Mouse (Mus musculus) small intestine, adult 2 months (tissue): ENCODE measurements around the gene Lrriq4.

Source experiments
- CTCF ChIP-seq: fragments of 200-500 bp; IDR thresholded peaks from 2 replicates; pipeline ENCODE4 v1.5.1; 2012; ENCODE audit warnings: low read depth, mild to moderate bottlenecking, control low read depth, inconsistent platforms, low read length, moderate library complexity, mixed read lengths; ENCODE audit not compliant: insufficient replicate concordance, insufficient read length; ENCODE audit errors: extremely low read depth
- POLR2A ChIP-seq: fragments of 200-500 bp; IDR thresholded peaks from 2 replicates; pipeline ENCODE4 v1.6.1; 2012; ENCODE audit warnings: low read depth, mild to moderate bottlenecking, control low read depth, inconsistent platforms, low read length, moderate library complexity

DNA sequence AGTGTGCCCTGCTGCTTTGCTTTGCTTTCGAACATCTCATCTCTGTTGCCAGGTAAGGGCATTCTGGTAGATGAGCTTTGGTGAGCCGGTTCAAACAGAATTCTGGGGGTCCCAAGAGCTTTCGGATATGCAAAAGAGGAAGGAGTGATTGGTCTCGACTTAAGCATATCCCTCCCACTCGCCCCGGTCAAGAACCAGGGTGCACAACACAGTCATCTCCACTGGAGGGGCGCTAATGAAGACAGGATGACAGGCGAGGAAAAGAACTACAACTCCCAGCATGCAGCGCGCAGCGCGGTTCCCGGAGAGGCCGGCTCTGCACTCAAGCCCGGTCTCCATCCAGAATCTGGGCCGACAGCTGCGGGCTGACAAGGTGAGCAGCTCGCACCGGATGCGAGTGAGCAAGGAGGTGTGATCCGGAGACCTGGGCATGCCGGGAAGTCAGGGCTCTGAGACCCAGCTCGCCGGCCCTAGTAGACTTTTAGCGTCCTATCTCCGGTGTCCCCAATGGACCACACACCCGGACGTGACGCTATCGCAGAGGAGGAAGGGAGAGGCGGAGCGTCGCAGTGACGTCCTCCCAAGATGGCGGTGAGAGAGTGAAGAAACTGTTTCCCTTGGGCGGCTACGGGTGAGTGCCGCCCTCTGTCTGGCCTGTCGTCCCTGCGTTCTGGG is 42.1 kb upstream of the Lrriq4 start, which contains the start of gene Mynn:
- TF ChIP-seq POLR2A (no peak; the same call in 1 of the 2 replicates), CTCF (peak; percentile 51; the same call in 1 of the 2 replicates)
